Mouse (Mus musculus): Measurements from ENCODE around the gene Slc29a1.

The Slc29a1 gene

GRCm38 (mm10) chr17:45572103-45573086 lies 27.0 kb downstream of the Slc29a1 start:
- DNase-seq (ENCODE audit: low read depth, low spot score), result no peak

GRCm38 (mm10) chr17:45569999-45570398 lies 29.4 kb downstream of the Slc29a1 start:
- no peak for DNase-seq (ENCODE audit: low read depth, low spot score)

GRCm38 (mm10) chr17:45568990-45569389 lies 30.4 kb downstream of the Slc29a1 start:
- no peak for DNase-seq (ENCODE audit: low read depth, low spot score)

GRCm38 (mm10) chr17:45567162-45567601 lies 32.2 kb downstream of the Slc29a1 start:
- DNase-seq (ENCODE audit: low read depth, low spot score), result no peak

GRCm38 (mm10) chr17:45566360-45567161 lies 32.8 kb downstream of the Slc29a1 start:
- no peak for DNase-seq (ENCODE audit: low read depth, low spot score)

GRCm38 (mm10) chr17:45566031-45566359 lies 33.4 kb downstream of the Slc29a1 start:
- no peak for DNase-seq (ENCODE audit: low read depth, low spot score)

GRCm38 (mm10) chr17:45565103-45565502 lies 34.3 kb downstream of the Slc29a1 start:
- no peak for DNase-seq (ENCODE audit: low read depth, low spot score)

- DNase-seq (ENCODE audit: low read depth, low spot score), result no peak
Observed at GRCm38 (mm10) chr17:45564531-45565084, 34.8 kb downstream of the Slc29a1 start.

GRCm38 (mm10) chr17:45563655-45564530 lies 35.5 kb downstream of the Slc29a1 start, which contains the start of gene Slc35b2:
TSS of gene Slc35b2 (plus strand) at chr17:45563874.
- DNase-seq (ENCODE audit: low read depth, low spot score), result no peak

- DNase-seq (ENCODE audit: low read depth, low spot score), result no peak
Observed at GRCm38 (mm10) chr17:45563216-45563615, 36.2 kb downstream of the Slc29a1 start.

- no peak for DNase-seq (ENCODE audit: low read depth, low spot score)
Observed at GRCm38 (mm10) chr17:45559732-45560525, 39.5 kb downstream of the Slc29a1 start.

- DNase-seq (ENCODE audit: low read depth, low spot score), result no peak
Observed at GRCm38 (mm10) chr17:45557998-45558862, 41.2 kb downstream of the Slc29a1 start.

- DNase-seq (ENCODE audit: low read depth, low spot score), result no peak
Observed at GRCm38 (mm10) chr17:45557246-45557824, 42.1 kb downstream of the Slc29a1 start.

GRCm38 (mm10) chr17:45556514-45557245 lies 42.7 kb downstream of the Slc29a1 start:
- no peak for DNase-seq (ENCODE audit: low read depth, low spot score)

- no peak for DNase-seq (ENCODE audit: low read depth, low spot score)
Observed at GRCm38 (mm10) chr17:45556107-45556489, 43.3 kb downstream of the Slc29a1 start.

- no peak for DNase-seq (ENCODE audit: low read depth, low spot score)
Observed at GRCm38 (mm10) chr17:45555452-45556106, 43.8 kb downstream of the Slc29a1 start, which contains the start of gene Nfkbie. TSS of gene Nfkbie (plus strand) at chr17:45555703.

- no peak for DNase-seq (ENCODE audit: low read depth, low spot score)
Observed at GRCm38 (mm10) chr17:45554420-45554819, 45.0 kb downstream of the Slc29a1 start.

- no peak for DNase-seq (ENCODE audit: low read depth, low spot score)
Observed at GRCm38 (mm10) chr17:45553065-45553464, 46.3 kb downstream of the Slc29a1 start.
